Mouse (Mus musculus): ENCODE results near the gene Dnase1l1. TPM values are rescaled to one million over a fixed set of nuclear protein-coding genes. Genes with fewer than 3 reads are reported as not detected.
A peak's percentile ranks its signal among the peaks of the same experiment; 100 is the strongest.

Dnase1l1 gene
- total RNA-seq, 2 experiments from 2014 or later, result 1.8 to 2.6 TPM

- peak in 1 of 2 experiments; percentile 5 for DNase-seq (ENCODE audit: extremely low spot score in 1 of 2, low spot score in 1 of 2)
Measured at GRCm38 (mm10) chrX:74270902-74271551, 11.1 kb downstream of the Dnase1l1 start.

- peak; percentile 65 to 70 for DNase-seq (ENCODE audit: extremely low spot score in 1 of 2, low spot score in 1 of 2)
Measured at GRCm38 (mm10) chrX:74270062-74270901, 11.9 kb downstream of the Dnase1l1 start, which contains the start of gene Rpl10. Gene Rpl10 (plus strand): TSS chrX:74270812.

GRCm38 (mm10) chrX:74269736-74270061, 12.4 kb downstream of the Dnase1l1 start:
- DNase-seq (ENCODE audit: extremely low spot score in 1 of 2, low spot score in 1 of 2), result no peak

- no peak for DNase-seq (ENCODE audit: extremely low spot score in 1 of 2, low spot score in 1 of 2)
Measured at GRCm38 (mm10) chrX:74257746-74258145, 24.4 kb downstream of the Dnase1l1 start.

- no peak for DNase-seq (ENCODE audit: extremely low spot score in 1 of 2, low spot score in 1 of 2)
Measured at GRCm38 (mm10) chrX:74254888-74255565, 27.1 kb downstream of the Dnase1l1 start.

- peak; percentile 60 to 66 for DNase-seq (ENCODE audit: extremely low spot score in 1 of 2, low spot score in 1 of 2)
Measured at GRCm38 (mm10) chrX:74254153-74254887, 27.8 kb downstream of the Dnase1l1 start, which contains the start of gene Emd. Gene Emd (plus strand): TSS chrX:74254687.

- peak; percentile 40 to 46 for DNase-seq (ENCODE audit: extremely low spot score in 1 of 2, low spot score in 1 of 2)
Measured at GRCm38 (mm10) chrX:74249615-74250014, 32.5 kb downstream of the Dnase1l1 start, which contains the start of gene Flna. Gene Flna (minus strand): TSS chrX:74249820.

- DNase-seq (ENCODE audit: extremely low spot score in 1 of 2, low spot score in 1 of 2), result peak; percentile 25 to 66
Measured at GRCm38 (mm10) chrX:74248651-74249050, 33.5 kb downstream of the Dnase1l1 start.

- no peak for DNase-seq (ENCODE audit: extremely low spot score in 1 of 2, low spot score in 1 of 2)
Measured at GRCm38 (mm10) chrX:74246693-74247092, 35.4 kb downstream of the Dnase1l1 start.

- DNase-seq (ENCODE audit: extremely low spot score in 1 of 2, low spot score in 1 of 2), result peak; percentile 51 to 69
Measured at GRCm38 (mm10) chrX:74246213-74246681, 35.9 kb downstream of the Dnase1l1 start.

GRCm38 (mm10) chrX:74245687-74246086, 36.5 kb downstream of the Dnase1l1 start:
- DNase-seq (ENCODE audit: extremely low spot score in 1 of 2, low spot score in 1 of 2), result peak; percentile 30 to 51

GRCm38 (mm10) chrX:74245107-74245506, 37.0 kb downstream of the Dnase1l1 start:
- no peak for DNase-seq (ENCODE audit: extremely low spot score in 1 of 2, low spot score in 1 of 2)

- DNase-seq (ENCODE audit: extremely low spot score in 1 of 2, low spot score in 1 of 2), result no peak
Measured at GRCm38 (mm10) chrX:74244614-74245083, 37.5 kb downstream of the Dnase1l1 start.

GRCm38 (mm10) chrX:74243807-74244206, 38.3 kb downstream of the Dnase1l1 start:
- DNase-seq (ENCODE audit: extremely low spot score in 1 of 2, low spot score in 1 of 2), result no peak

GRCm38 (mm10) chrX:74243396-74243795, 38.7 kb downstream of the Dnase1l1 start:
- no peak for DNase-seq (ENCODE audit: extremely low spot score in 1 of 2, low spot score in 1 of 2)

- no peak for DNase-seq (ENCODE audit: extremely low spot score in 1 of 2, low spot score in 1 of 2)
Measured at GRCm38 (mm10) chrX:74240332-74240731, 41.8 kb downstream of the Dnase1l1 start.

- no peak for DNase-seq (ENCODE audit: extremely low spot score in 1 of 2, low spot score in 1 of 2)
Measured at GRCm38 (mm10) chrX:74233196-74233595, 48.9 kb downstream of the Dnase1l1 start.

- no peak for DNase-seq (ENCODE audit: extremely low spot score in 1 of 2, low spot score in 1 of 2)
Measured at GRCm38 (mm10) chrX:74230038-74230437, 52.1 kb downstream of the Dnase1l1 start.

All from layer of hippocampus, postnatal 25 days (tissue).